Mouse (Mus musculus) hematopoietic stem cell, adult 5-6 weeks (primary cell): ENCODE data around the gene Trpc4ap. TPM values are rescaled to one million over a fixed set of nuclear protein-coding genes. Genes with fewer than 3 reads are reported as not detected.

Experiments used
- ATAC-seq, 2 experiments: fragments of 125-278 bp in 1 of 2; replicated peaks in 1 of 2; 2 replicates each; pipeline ENCODE4 v1.8.0; 2016 to 2017; ENCODE audit warnings: inconsistent platforms in 2 of 2, mild to moderate bottlenecking in 2 of 2, moderate number of reproducible peaks in 2 of 2, low read depth in 1 of 2, moderate TSS enrichment in 1 of 2; ENCODE audit not compliant: low FRiP score in 2 of 2, poor library complexity in 2 of 2, severe bottlenecking in 2 of 2, insufficient read depth in 1 of 2, low TSS enrichment in 1 of 2
- total RNA-seq: library from RNA; stranded (forward); fragments of 172-1452, 232-1000 nt; gene quantifications from 2 replicates; pipeline ENCODE4 v1.2.3, GENCODE M21; 2017

The Trpc4ap gene
- total RNA-seq, 1 experiment from 2014 or later: 82.7 TPM

GRCm38 (mm10) chr2:155667881-155668280 is 24.3 kb downstream of the Trpc4ap start:
- ATAC-seq: no peak

GRCm38 (mm10) chr2:155663910-155664460 is 28.2 kb downstream of the Trpc4ap start:
- ATAC-seq: no peak

GRCm38 (mm10) chr2:155663097-155663496 is 29.1 kb downstream of the Trpc4ap start:
- peak; percentile 48 to 65; a peak in 3 of 4 replicates for ATAC-seq

- no peak for ATAC-seq
Observed at GRCm38 (mm10) chr2:155662390-155662789, 29.8 kb downstream of the Trpc4ap start.

- no peak for ATAC-seq
Observed at GRCm38 (mm10) chr2:155655759-155656372, 36.3 kb downstream of the Trpc4ap start.

- no peak for ATAC-seq
Observed at GRCm38 (mm10) chr2:155652618-155653017, 39.6 kb downstream of the Trpc4ap start.

- no peak for ATAC-seq
Observed at GRCm38 (mm10) chr2:155645746-155646145, 46.4 kb downstream of the Trpc4ap start.

- no peak; a peak in 1 of 4 replicates for ATAC-seq
Observed at GRCm38 (mm10) chr2:155641540-155642472, 50.4 kb downstream of the Trpc4ap start.

GRCm38 (mm10) chr2:155640656-155641055 is 51.5 kb downstream of the Trpc4ap start:
- no peak; a peak in 1 of 4 replicates for ATAC-seq

- ATAC-seq: no peak
Observed at GRCm38 (mm10) chr2:155637411-155637810, 54.8 kb downstream of the Trpc4ap start.

GRCm38 (mm10) chr2:155636881-155637280 is 55.3 kb downstream of the Trpc4ap start:
- ATAC-seq: no peak

- ATAC-seq: no peak
Observed at GRCm38 (mm10) chr2:155635961-155636360, 56.2 kb downstream of the Trpc4ap start.

GRCm38 (mm10) chr2:155634562-155634961 is 57.6 kb downstream of the Trpc4ap start:
- ATAC-seq: no peak

- no peak for ATAC-seq
Observed at GRCm38 (mm10) chr2:155633731-155634130, 58.5 kb downstream of the Trpc4ap start.

GRCm38 (mm10) chr2:155633121-155633520 is 59.1 kb downstream of the Trpc4ap start:
- no peak for ATAC-seq

GRCm38 (mm10) chr2:155632138-155632936 is 59.8 kb downstream of the Trpc4ap start:
- no peak for ATAC-seq

- no peak for ATAC-seq
Observed at GRCm38 (mm10) chr2:155630590-155631416, 61.4 kb downstream of the Trpc4ap start.
